Mouse (Mus musculus) hindbrain, embryonic 14.5 days (tissue): Measurements from ENCODE around the gene Wdr90. TPM values are rescaled to one million over a fixed set of nuclear protein-coding genes. Genes with fewer than 3 reads are reported as not detected.

Source experiments
- ATAC-seq: fragments of 200-750 bp; cut with Nextera tagmentation; 2 replicates; pipeline ENCODE4 v1.8.0; 2017; ENCODE audit warnings: moderate number of reproducible peaks, mild to moderate bottlenecking, moderate TSS enrichment, moderate library complexity; ENCODE audit not compliant: low FRiP score
- DNase-seq: peaks from one replicate; pipeline ENCODE4 v3.0.0-alpha.2; 2015; ENCODE audit warnings: low spot score
- H3K27ac ChIP-seq: fragments of 300-500 bp; sonication (generic); 2 replicates; pipeline ENCODE4 v1.5.1; 2014; ENCODE audit warnings: mild to moderate bottlenecking, moderate library complexity
- H3K27me3 ChIP-seq: fragments of 300-500 bp; sonication (generic); 2 replicates; pipeline ENCODE4 v1.6.1; 2014; ENCODE audit warnings: mild to moderate bottlenecking, low read length, mixed read lengths; ENCODE audit not compliant: control insufficient read depth, insufficient read depth
- H3K36me3 ChIP-seq: fragments of 300-500 bp; sonication (generic); replicated peaks from 2 replicates; pipeline ENCODE4 v1.6.1; 2014; ENCODE audit not compliant: control insufficient read depth, insufficient read depth
- H3K4me1 ChIP-seq: fragments of 300-500 bp; sonication (generic); replicated peaks from 2 replicates; pipeline ENCODE4 v1.6.1; 2014; ENCODE audit warnings: antibody characterized with exemption, low read length, mixed read lengths; ENCODE audit not compliant: control insufficient read depth, insufficient read depth
- H3K4me2 ChIP-seq: fragments of 300-500 bp; sonication (generic); replicated peaks from 2 replicates; pipeline ENCODE4 v1.6.1; 2014; ENCODE audit warnings: mild to moderate bottlenecking, moderate library complexity
- H3K4me3 ChIP-seq: fragments of 300-500 bp; sonication (generic); replicated peaks from 2 replicates; pipeline ENCODE4 v1.5.1; 2014; ENCODE audit warnings: mild to moderate bottlenecking, low read length
- H3K9ac ChIP-seq: fragments of 300-500 bp; sonication (generic); 2 replicates; pipeline ENCODE4 v1.6.1; 2014
- H3K9me3 ChIP-seq: fragments of 300-500 bp; sonication (generic); 2 replicates; pipeline ENCODE4 v1.6.1; 2016; ENCODE audit warnings: low read length; ENCODE audit not compliant: control insufficient read depth
- WGBS: fragments of 180-500 bp; shearing (Covaris S2); extraction: QIAGEN DNeasy Blood & Tissue Kit; methylation state at CpG from one replicate; pipeline ENCODE4 v1.1.7; 2014; 5-methylcytosine and 5-hydroxymethylcytosine counted together
- polyA plus RNA-seq: library from polyadenylated mRNA; unstranded; fragments of >200 nt; fragmentation: Nextera tagmentation; extraction: Ambion mirVana; gene quantifications from 2 replicates; pipeline ENCODE4 v1.2.1, GENCODE M21; 2014

Gene Wdr90
- polyA plus RNA-seq, 1 experiment from 2014 or later: 13.1 TPM

- DNase-seq (no peak), ATAC-seq (no peak)
- 90% methylated on average over 11 of the region's 11 CpGs for WGBS
- H3K4me1 ChIP-seq: peaks cover 26% of the 10 kb centered on the region
- H3K36me3 ChIP-seq: no peaks in the 10 kb centered on the region
- no peaks in the 10 kb centered on the region for H3K9me3 ChIP-seq
- no peak overlapping the region for H3K4me3 ChIP-seq
- H3K27ac ChIP-seq: no peak overlapping the region
- H3K9ac ChIP-seq: no peak overlapping the region
- no peak overlapping the region for H3K4me2 ChIP-seq
- H3K27me3 ChIP-seq: no peaks in the 10 kb centered on the region
Observed at GRCm38 (mm10) chr17:25865288-25865687, 4.0 kb upstream of the Wdr90 start.

GRCm38 (mm10) chr17:25864311-25864710 lies 3.0 kb upstream of the Wdr90 start:
- no peak overlapping the region for H3K4me2 ChIP-seq
- no peak overlapping the region for H3K27ac ChIP-seq
- H3K4me3 ChIP-seq: no peak overlapping the region
- WGBS: 92% methylated on average over 14 of the region's 14 CpGs
- ATAC-seq (no peak), DNase-seq (no peak)
- no peaks in the 10 kb centered on the region for H3K36me3 ChIP-seq
- peaks cover 26% of the 10 kb centered on the region for H3K4me1 ChIP-seq
- no peaks in the 10 kb centered on the region for H3K9me3 ChIP-seq
- no peaks in the 10 kb centered on the region for H3K27me3 ChIP-seq
- H3K9ac ChIP-seq: no peak overlapping the region

- no peak for ATAC-seq
- WGBS: 90% methylated on average over 6 of the region's 6 CpGs
Observed at GRCm38 (mm10) chr17:25863681-25864080, 2.4 kb upstream of the Wdr90 start.

GRCm38 (mm10) chr17:25861704-25862612 lies 657 bp upstream of the Wdr90 start:
- ATAC-seq (no peak; the same call in 1 of the 2 replicates), DNase-seq (no peak)
- Histone ChIP-seq H3K4me2 (peak overlapping the region; percentile 94), H3K4me1 (peaks cover 14% of the 10 kb centered on the region), H3K27me3 (no peaks in the 10 kb centered on the region), H3K9ac (peak overlapping the region; percentile 83), H3K9me3 (no peaks in the 10 kb centered on the region), H3K4me3 (peak overlapping the region; percentile 68), H3K36me3 (no peaks in the 10 kb centered on the region), H3K27ac (peak overlapping the region; percentile 90)
- WGBS: 13% methylated on average over 6 of the region's 6 CpGs

More at GRCm38 (mm10) chr17:25863681-25864080, 2.4 kb upstream of the Wdr90 start:
- DNase-seq: no peak
- H3K9ac ChIP-seq: no peak overlapping the region
- no peaks in the 10 kb centered on the region for H3K27me3 ChIP-seq
- H3K4me1 ChIP-seq: peaks cover 21% of the 10 kb centered on the region
- H3K4me3 ChIP-seq: no peak overlapping the region
- H3K4me2 ChIP-seq: no peak overlapping the region
- no peak overlapping the region for H3K27ac ChIP-seq
- no peaks in the 10 kb centered on the region for H3K36me3 ChIP-seq
- H3K9me3 ChIP-seq: no peaks in the 10 kb centered on the region

- Histone ChIP-seq H3K27me3 (no peaks in the 10 kb centered on the region), H3K36me3 (no peaks in the 10 kb centered on the region), H3K4me2 (peak overlapping the region; percentile 94), H3K4me1 (peaks cover 14% of the 10 kb centered on the region), H3K9me3 (no peaks in the 10 kb centered on the region), H3K27ac (no peak overlapping the region), H3K4me3 (peak overlapping the region; percentile 68; the same call in 1 of the 2 replicates), H3K9ac (peak overlapping the region; percentile 83; the same call in 1 of the 2 replicates)
- DNase-seq: no peak
- 94% methylated on average over 6 of the region's 6 CpGs for WGBS
- no peak for ATAC-seq
Observed at GRCm38 (mm10) chr17:25860229-25860628, 1.1 kb downstream of the Wdr90 start.

GRCm38 (mm10) chr17:25844396-25844901 lies 16.9 kb downstream of the Wdr90 start, which contains the start of gene Rhot2:
Rhot2 (minus strand) TSS chr17:25844851.
- H3K9ac ChIP-seq: peak within 1 kb of the TSS; percentile 86
- peak within 1 kb of the TSS; percentile 95 for H3K4me2 ChIP-seq
- peaks cover 9% of the 10 kb centered on the region; the same call in 1 of the 2 replicates for H3K4me1 ChIP-seq
- ATAC-seq (peak; percentile 94), DNase-seq (peak; percentile 89)
- H3K27me3 ChIP-seq: no peaks in the 10 kb centered on the region
- peaks cover 54% of the 10 kb centered on the region for H3K36me3 ChIP-seq
- peak within 1 kb of the TSS; percentile 66 for H3K27ac ChIP-seq
- WGBS: under 1% methylated on average over 20 of the region's 21 CpGs
- H3K9me3 ChIP-seq: no peaks in the 10 kb centered on the region
- H3K4me3 ChIP-seq: peak within 1 kb of the TSS; percentile 82

GRCm38 (mm10) chr17:25843636-25844395 lies 17.5 kb downstream of the Wdr90 start:
- Histone ChIP-seq H3K27me3 (no peaks in the 10 kb centered on the region), H3K27ac (peak overlapping the region; percentile 66), H3K4me1 (peaks cover 9% of the 10 kb centered on the region; the same call in 1 of the 2 replicates), H3K9ac (peak overlapping the region; percentile 86), H3K4me2 (peak overlapping the region; percentile 95), H3K36me3 (peaks cover 54% of the 10 kb centered on the region), H3K9me3 (no peaks in the 10 kb centered on the region), H3K4me3 (peak overlapping the region; percentile 82)
- ATAC-seq (peak; percentile 42), DNase-seq (no peak)
- WGBS: 4% methylated on average over 37 of the region's 38 CpGs

GRCm38 (mm10) chr17:25843122-25843521 lies 18.2 kb downstream of the Wdr90 start:
- DNase-seq (no peak), ATAC-seq (no peak)
- peaks cover 57% of the 10 kb centered on the region for H3K36me3 ChIP-seq
- H3K27ac ChIP-seq: no peak overlapping the region
- 94% methylated on average over 4 of the region's 4 CpGs for whole genome bisulfite sequencing
- no peaks in the 10 kb centered on the region for H3K27me3 ChIP-seq
- H3K4me2 ChIP-seq: peak overlapping the region; percentile 95
- H3K4me3 ChIP-seq: peak overlapping the region; percentile 82
- no peaks in the 10 kb centered on the region for H3K9me3 ChIP-seq
- peaks cover 10% of the 10 kb centered on the region; the same call in 1 of the 2 replicates for H3K4me1 ChIP-seq
- 0 out of 2 replicates have a peak overlapping the region, but pooled peaks have one; percentile 20 for H3K9ac ChIP-seq

- peaks cover 56% of the 10 kb centered on the region for H3K36me3 ChIP-seq
- DNase-seq (no peak), ATAC-seq (no peak)
- no peaks in the 10 kb centered on the region for H3K9me3 ChIP-seq
- no peak overlapping the region for H3K9ac ChIP-seq
- no peaks in the 10 kb centered on the region for H3K27me3 ChIP-seq
- H3K4me1 ChIP-seq: peaks cover 16% of the 10 kb centered on the region
- no peak overlapping the region for H3K4me3 ChIP-seq
- no peak overlapping the region for H3K27ac ChIP-seq
- no peak overlapping the region for H3K4me2 ChIP-seq
- WGBS: 85% methylated on average over 3 of the region's 3 CpGs
Observed at GRCm38 (mm10) chr17:25842509-25842908, 18.8 kb downstream of the Wdr90 start.
